Mouse (Mus musculus) neural tube, embryonic 14.5 days (tissue): ENCODE measurements around the gene Rnf169. TPM values are rescaled to one million over a fixed set of nuclear protein-coding genes. Genes with fewer than 3 reads are reported as not detected.

Experiments used
- ATAC-seq: fragments of 200-750 bp; cut with Nextera tagmentation; 2 replicates; pipeline ENCODE4 v1.8.0; 2017; ENCODE audit warnings: low read depth, mild to moderate bottlenecking, moderate TSS enrichment, moderate library complexity
- H3K27ac ChIP-seq: fragments of 300-500 bp; sonication (generic); 2 replicates; pipeline ENCODE4 v1.5.1; 2014; ENCODE audit warnings: low read depth, mild to moderate bottlenecking, control low read depth, low read length, moderate library complexity, mixed read lengths
- H3K27me3 ChIP-seq: fragments of 300-500 bp; sonication (generic); 2 replicates; pipeline ENCODE4 v1.6.1; 2014; ENCODE audit warnings: low read length; ENCODE audit not compliant: control insufficient read depth, insufficient read depth
- H3K36me3 ChIP-seq: fragments of 300-500 bp; sonication (generic); 2 replicates; pipeline ENCODE4 v1.6.1; 2014; ENCODE audit warnings: low read length, mixed read lengths; ENCODE audit not compliant: control insufficient read depth, insufficient read depth
- H3K4me1 ChIP-seq: fragments of 300-500 bp; sonication (generic); 2 replicates; pipeline ENCODE4 v1.6.1; 2014; ENCODE audit warnings: low read length; ENCODE audit not compliant: control insufficient read depth, insufficient read depth
- H3K4me2 ChIP-seq: fragments of 300-500 bp; sonication (generic); 2 replicates; pipeline ENCODE4 v1.6.1; 2014; ENCODE audit warnings: mild to moderate bottlenecking, low read depth, low read length, control low read depth
- H3K4me3 ChIP-seq: fragments of 300-500 bp; sonication (generic); 2 replicates; pipeline ENCODE4 v1.5.1; 2014; ENCODE audit warnings: low read depth, low read length, control low read depth, mixed read lengths
- H3K9ac ChIP-seq: fragments of 300-500 bp; sonication (generic); replicated peaks from 2 replicates; pipeline ENCODE4 v1.6.1; 2014; ENCODE audit warnings: low read depth, mild to moderate bottlenecking, control low read depth, low read length, mixed read lengths
- H3K9me3 ChIP-seq: fragments of 300-500 bp; sonication (generic); 2 replicates; pipeline ENCODE4 v1.6.1; 2016; ENCODE audit warnings: low read length; ENCODE audit not compliant: control insufficient read depth
- WGBS: fragments of 180-500 bp; shearing (Covaris S2); extraction: QIAGEN DNeasy Blood & Tissue Kit; methylation state at CpG from one replicate; pipeline ENCODE4 v1.1.7; 2014; 5-methylcytosine and 5-hydroxymethylcytosine counted together
- polyA plus RNA-seq: library from polyadenylated mRNA; unstranded; fragments of >200 nt; fragmentation: Nextera tagmentation; extraction: Ambion mirVana; gene quantifications from 2 replicates; pipeline ENCODE4 v1.2.1, GENCODE M21; 2014

Gene Rnf169
- polyA plus RNA-seq, 1 experiment from 2014 or later: 7.2 TPM

DNA sequence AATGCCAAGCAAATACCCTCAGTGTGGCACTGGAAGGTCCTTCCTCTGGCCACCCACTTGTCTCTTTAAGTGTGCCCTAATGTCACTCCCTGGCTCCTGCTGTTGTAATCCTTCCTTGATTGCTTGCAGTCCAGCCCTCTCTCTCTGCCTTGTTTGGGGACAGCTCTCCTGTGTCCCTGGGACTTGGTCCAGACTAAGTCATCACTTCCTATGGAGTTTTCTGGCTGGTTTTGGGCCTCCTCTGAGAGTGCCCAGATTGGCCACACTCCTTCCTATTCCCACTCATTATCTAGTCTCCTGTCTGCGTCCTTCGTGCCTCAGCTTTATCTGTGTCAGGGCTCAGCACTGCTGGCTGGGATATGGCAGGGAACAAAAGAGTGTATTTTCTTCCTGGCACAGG, 64.7 kb downstream of the Rnf169 start:
- 81% methylated on average over 2 of the region's 2 CpGs for WGBS
- Histone ChIP-seq H3K4me1 (peaks cover 13% of the 10 kb centered on the region), H3K27ac (no peak overlapping the region), H3K9ac (no peak overlapping the region), H3K4me2 (no peak overlapping the region), H3K27me3 (no peaks in the 10 kb centered on the region), H3K36me3 (no peaks in the 10 kb centered on the region), H3K9me3 (no peaks in the 10 kb centered on the region), H3K4me3 (no peak overlapping the region)
- no peak for ATAC-seq

DNA sequence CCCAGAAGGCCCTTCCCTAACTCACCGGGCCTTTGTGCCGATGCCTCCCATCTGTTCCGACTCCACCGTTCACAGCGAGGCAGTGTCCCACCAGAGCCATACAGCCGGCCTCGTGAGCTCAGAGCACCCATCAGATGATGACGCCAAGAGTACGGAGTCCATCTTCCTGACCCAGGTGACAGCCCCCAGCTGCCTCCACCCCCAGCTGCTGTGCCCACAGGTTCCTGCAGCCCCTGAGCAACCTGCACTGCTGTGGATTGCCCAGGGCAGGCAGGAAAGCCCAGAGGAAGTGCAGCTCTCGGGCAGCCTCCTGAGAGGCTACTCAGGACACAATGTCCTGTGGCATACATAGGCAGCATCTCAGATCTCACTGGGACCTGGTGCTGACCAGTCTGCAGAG, 65.9 kb downstream of the Rnf169 start:
- no peak for ATAC-seq
- peaks cover 13% of the 10 kb centered on the region for H3K4me1 ChIP-seq
- no peaks in the 10 kb centered on the region for H3K27me3 ChIP-seq
- H3K4me2 ChIP-seq: no peak overlapping the region
- 83% methylated on average over 10 of the region's 10 CpGs for WGBS
- no peak overlapping the region for H3K9ac ChIP-seq
- no peaks in the 10 kb centered on the region for H3K9me3 ChIP-seq
- H3K36me3 ChIP-seq: no peaks in the 10 kb centered on the region
- no peak overlapping the region for H3K27ac ChIP-seq
- no peak overlapping the region for H3K4me3 ChIP-seq

DNA sequence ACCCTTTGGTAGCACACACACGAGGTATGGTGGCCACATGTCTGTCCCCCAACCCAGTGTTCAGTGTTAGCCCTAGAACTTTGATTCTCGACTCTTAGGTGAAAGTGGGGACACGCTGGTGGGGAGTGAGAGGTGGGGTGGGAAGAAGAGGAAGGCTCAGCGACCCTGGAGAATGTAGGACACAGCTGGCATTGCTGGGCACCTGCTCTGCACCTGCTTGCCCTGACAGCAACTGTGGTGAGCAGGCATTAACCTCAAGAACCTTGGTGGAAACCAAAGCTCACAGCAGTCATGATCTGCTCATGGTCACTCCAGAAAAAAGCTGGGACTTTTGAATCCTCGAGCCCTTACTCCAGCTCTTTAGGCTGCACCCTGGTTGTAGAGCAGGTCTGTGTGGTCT, 69.2 kb downstream of the Rnf169 start:
- Histone ChIP-seq H3K4me2 (no peak overlapping the region), H3K4me1 (no peaks in the 10 kb centered on the region; the same call in 1 of the 2 replicates)
- 77% methylated on average over 5 of the region's 5 CpGs for WGBS

DNA sequence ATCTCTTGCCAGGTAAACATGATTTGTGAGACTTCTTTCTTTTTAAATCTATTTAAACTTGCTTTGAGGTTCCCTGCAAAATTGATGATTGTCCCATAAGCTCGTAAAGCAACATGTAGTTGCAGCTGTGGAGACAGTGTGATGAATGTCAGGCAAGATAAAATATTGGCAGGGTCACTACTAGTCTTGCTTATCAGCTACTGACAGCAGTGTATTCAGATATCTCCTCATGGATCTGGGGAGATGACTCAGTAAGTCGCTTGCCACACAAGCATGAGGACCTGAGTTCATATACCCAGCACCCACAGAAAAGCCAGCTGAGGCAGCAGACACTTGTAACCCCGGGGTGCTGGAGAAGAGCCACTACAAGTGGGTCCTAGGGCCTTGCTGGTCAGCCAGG, 72.8 kb downstream of the Rnf169 start:
- Histone ChIP-seq H3K4me2 (no peak overlapping the region), H3K27me3 (no peaks in the 10 kb centered on the region), H3K9me3 (no peaks in the 10 kb centered on the region), H3K27ac (no peak overlapping the region), H3K4me1 (no peaks in the 10 kb centered on the region), H3K4me3 (no peak overlapping the region), H3K9ac (no peak overlapping the region), H3K36me3 (no peaks in the 10 kb centered on the region)
- ATAC-seq: no peak
- WGBS: 81% methylated on average over 3 of the region's 3 CpGs

More for the DNA sequence above, 69.2 kb downstream of the Rnf169 start:
- no peaks in the 10 kb centered on the region for H3K36me3 ChIP-seq
- H3K27me3 ChIP-seq: no peaks in the 10 kb centered on the region
- no peak for ATAC-seq
- H3K9me3 ChIP-seq: no peaks in the 10 kb centered on the region
- H3K27ac ChIP-seq: no peak overlapping the region
- no peak overlapping the region for H3K9ac ChIP-seq
- H3K4me3 ChIP-seq: no peak overlapping the region

DNA sequence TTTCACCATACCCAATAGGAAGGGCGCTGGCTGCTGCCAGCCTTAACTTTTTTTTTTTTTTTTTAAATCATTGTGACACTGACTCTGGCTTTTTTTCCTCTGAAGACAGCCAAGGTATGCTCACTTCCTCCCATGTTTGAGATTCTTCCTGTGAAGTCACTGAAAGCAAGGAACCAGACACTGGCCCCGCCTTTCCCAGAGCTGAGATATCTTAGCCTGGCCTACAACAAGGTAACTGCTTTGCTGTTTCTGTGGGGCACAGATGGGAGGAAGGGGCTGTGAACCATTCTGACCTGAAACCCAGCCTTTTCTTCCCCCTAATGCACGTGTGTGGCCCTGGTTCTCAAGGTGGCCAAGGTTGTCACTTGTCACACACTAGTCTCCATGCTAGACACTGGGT, 73.9 kb downstream of the Rnf169 start:
- Histone ChIP-seq H3K4me2 (no peak overlapping the region), H3K4me3 (no peak overlapping the region), H3K27me3 (no peaks in the 10 kb centered on the region), H3K9ac (no peak overlapping the region), H3K9me3 (no peaks in the 10 kb centered on the region), H3K27ac (no peak overlapping the region), H3K36me3 (no peaks in the 10 kb centered on the region), H3K4me1 (no peaks in the 10 kb centered on the region)
- ATAC-seq: no peak
- WGBS: 89% methylated on average over 3 of the region's 3 CpGs

DNA sequence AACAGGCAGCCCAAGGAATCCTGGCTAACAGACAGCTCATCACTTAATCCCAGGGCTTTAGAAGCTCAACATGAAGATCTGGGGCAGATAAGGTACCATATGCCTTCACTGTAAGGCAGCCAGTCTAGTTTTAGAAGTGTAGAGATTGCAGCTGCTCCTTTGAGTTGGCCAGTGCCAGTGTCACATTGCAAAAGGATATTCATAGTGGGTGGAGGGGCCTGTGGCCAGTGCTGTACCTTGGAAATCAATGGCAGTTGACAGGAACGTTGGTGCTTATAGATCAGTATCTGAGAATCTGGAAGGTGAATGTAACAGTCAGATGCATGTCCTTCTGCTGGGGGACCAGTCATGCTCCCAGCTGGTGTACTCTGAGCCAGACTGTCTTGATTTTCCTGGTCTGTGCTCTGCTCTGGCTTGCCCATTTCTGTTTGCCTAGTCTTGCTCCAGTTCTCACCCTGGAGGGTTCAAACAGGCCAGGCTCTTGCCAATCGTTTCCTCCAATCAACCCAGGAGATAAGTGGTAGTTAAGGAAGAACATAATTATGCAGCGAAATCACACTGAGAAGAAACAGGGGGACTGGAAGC, 75.7 kb downstream of the Rnf169 start:
- Histone ChIP-seq H3K36me3 (no peaks in the 10 kb centered on the region), H3K4me2 (no peak overlapping the region), H3K4me1 (no peaks in the 10 kb centered on the region), H3K27me3 (no peaks in the 10 kb centered on the region), H3K9me3 (no peaks in the 10 kb centered on the region), H3K9ac (no peak overlapping the region), H3K4me3 (no peak overlapping the region), H3K27ac (no peak overlapping the region)
- 68% methylated on average over 3 of the region's 3 CpGs for WGBS
- ATAC-seq: no peak

DNA sequence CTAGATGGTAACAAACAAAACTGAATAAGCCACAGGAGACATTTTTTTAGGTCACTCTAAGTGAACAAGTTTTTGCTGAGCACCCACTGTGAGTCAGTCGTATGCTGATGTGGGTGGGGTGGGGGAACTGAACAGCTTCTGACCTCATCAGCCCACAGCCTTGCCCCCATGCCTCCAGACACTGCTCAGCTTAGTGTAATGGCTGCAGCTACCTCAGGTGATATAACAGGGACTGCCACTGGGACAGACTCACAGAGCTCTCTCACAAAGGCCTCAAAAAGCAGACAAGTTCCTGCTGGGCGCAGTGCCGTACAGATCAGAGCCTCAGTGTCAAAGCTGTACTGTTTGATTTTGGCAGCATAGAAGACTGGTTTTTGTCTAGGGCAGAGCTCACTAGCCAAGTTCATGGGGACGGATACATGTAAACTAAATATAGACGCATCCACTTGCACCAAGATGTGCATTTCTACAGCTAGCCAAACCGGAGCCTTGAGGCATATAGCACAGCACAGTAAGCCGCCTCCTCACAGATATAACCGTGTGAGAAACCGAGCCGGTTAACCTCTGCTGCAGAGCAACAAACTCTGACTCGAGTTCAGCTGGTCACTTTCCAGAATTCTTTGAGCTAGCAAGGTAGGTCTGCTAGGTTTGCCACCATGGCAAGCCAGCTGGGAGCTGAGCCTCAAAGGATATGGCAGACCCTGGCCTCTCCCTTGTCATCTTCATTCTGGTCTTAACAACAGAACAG, 77.2 kb downstream of the Rnf169 start:
- 83% methylated on average over 11 of the region's 11 CpGs for WGBS
- H3K27me3 ChIP-seq: no peaks in the 10 kb centered on the region
- ATAC-seq: no peak
- H3K9me3 ChIP-seq: no peaks in the 10 kb centered on the region
- H3K4me1 ChIP-seq: no peaks in the 10 kb centered on the region
- H3K4me2 ChIP-seq: no peak overlapping the region
- H3K27ac ChIP-seq: no peak overlapping the region
- H3K4me3 ChIP-seq: no peak overlapping the region
- no peak overlapping the region for H3K9ac ChIP-seq
- H3K36me3 ChIP-seq: no peaks in the 10 kb centered on the region

DNA sequence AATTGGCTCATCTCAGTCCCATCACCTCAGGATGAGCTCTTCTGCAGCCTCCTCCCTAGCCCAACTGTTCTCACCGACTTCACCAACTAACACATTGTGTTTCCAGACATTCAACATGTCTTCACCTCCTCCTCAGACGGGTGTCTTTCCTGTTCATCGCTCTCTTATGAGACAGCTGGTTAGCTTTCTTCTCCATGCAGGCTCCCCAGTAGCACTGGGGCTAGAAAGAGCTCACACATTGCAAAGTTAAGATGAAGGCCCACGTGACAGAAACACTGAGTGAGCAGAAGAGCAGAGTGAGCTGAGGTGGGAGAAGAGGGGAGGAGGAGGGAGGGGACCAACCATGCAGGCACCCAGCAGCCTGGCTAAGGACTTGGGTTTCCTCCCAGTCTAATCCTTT, 78.0 kb downstream of the Rnf169 start:
- no peaks in the 10 kb centered on the region for H3K4me1 ChIP-seq
- no peak for ATAC-seq
- WGBS: 76% methylated on average over 4 of the region's 4 CpGs
- no peaks in the 10 kb centered on the region for H3K27me3 ChIP-seq
- H3K4me2 ChIP-seq: no peak overlapping the region
- H3K27ac ChIP-seq: no peak overlapping the region
- H3K36me3 ChIP-seq: no peaks in the 10 kb centered on the region
- H3K9ac ChIP-seq: no peak overlapping the region
- H3K9me3 ChIP-seq: no peaks in the 10 kb centered on the region
- no peak overlapping the region for H3K4me3 ChIP-seq

DNA sequence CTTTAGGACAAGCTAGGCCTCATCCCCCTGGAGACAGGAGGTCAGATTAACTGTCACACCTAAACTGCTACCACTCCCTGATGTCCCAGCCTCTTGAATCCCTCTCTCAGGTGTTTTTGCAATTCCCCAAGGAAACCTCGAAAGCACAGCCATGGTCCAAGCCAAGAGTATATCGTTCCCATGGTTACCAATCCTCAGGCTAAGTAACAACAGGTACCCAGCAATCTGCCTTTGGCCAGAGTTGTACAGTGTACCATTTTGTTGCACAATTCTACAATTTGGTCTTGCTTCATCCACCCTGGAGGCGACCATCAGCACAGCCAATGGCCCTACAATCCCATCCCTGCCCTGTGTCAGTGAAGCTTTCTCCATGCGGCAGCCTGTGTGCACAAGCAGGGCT, 83.3 kb downstream of the Rnf169 start:
- 91% methylated on average over 4 of the region's 4 CpGs for WGBS

More for the DNA sequence above, 83.3 kb downstream of the Rnf169 start:
- Histone ChIP-seq H3K27ac (no peak overlapping the region), H3K9me3 (no peaks in the 10 kb centered on the region), H3K4me3 (no peak overlapping the region), H3K36me3 (no peaks in the 10 kb centered on the region), H3K27me3 (no peaks in the 10 kb centered on the region), H3K4me2 (no peak overlapping the region), H3K4me1 (0 out of 2 replicates have a peak, but pooled peaks cover 3% of the 10 kb centered on the region), H3K9ac (no peak overlapping the region)
- no peak for ATAC-seq
